Mouse (Mus musculus) right cerebral cortex, postnatal 25 days (tissue): ENCODE data around the gene Pgd.
"Not testable (repeated sequence)": the region's sequence is repeated elsewhere in the genome, so short reads cannot be mapped to it uniquely, and the experiment has no call there.

Experiments
- DNase-seq: peaks from one replicate; pipeline ENCODE4 v3.0.0; 2022

Gene Pgd

DNA sequence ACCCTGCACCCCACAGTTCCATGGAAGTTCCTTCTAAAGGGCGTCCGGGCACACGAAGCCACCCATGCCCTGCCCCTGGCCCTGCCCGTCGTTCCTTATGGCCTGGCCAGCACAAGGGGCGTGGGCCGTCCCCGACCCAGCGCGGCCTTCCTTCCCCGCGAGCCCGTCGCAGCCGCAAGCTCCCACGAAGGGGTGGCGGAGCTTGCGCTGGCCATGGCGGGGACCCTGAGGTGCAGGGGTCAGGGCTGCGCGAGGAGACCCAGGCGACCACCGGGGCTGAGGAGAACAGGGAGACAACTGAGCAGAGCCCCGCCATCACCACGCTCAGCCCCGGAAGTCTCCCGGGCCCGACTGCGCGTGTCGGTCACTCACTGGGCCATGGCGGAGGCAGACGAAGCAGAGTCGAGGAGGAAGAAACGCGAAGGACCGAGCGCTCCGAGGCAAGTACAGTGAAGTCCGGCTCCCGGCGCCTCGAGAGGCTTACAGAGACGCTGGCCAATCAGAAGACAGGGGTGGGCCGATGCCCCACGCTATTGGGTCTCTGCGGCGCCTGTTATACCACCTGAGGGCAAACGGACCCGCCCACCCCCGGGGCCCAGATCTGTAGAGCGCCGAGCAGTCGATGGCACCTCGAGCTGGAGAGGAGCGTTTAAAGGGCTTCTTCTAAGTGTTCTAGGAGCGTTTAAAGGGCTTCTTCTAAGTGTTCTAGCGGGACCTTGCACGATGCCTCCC lies at the start of gene Pgd:
Gene Pgd, minus strand, starts transcription at position 557 of the 732 bp plus-strand sequence.
- DNase-seq, result peak; percentile 96

DNA sequence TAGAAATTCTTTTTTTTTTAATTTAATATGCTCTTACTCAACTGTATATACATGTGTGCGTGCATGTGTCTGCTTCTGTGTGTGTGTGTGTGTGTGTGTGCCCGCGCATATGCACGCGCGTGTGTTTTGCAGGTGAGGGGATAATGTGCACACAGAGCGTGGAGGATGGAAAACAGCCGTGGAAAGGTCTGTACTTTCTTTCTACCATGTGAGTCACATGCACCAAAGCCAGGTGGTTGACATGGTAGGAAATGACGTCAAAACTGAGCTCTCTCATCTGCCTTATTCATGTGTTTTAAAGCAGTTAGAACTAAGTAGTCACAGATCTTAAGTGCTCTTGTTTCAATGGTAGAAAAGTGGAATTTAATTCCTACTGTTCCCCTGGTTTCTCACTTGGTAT lies 49.4 kb upstream of the Pgd start:
- DNase-seq, result no peak

DNA sequence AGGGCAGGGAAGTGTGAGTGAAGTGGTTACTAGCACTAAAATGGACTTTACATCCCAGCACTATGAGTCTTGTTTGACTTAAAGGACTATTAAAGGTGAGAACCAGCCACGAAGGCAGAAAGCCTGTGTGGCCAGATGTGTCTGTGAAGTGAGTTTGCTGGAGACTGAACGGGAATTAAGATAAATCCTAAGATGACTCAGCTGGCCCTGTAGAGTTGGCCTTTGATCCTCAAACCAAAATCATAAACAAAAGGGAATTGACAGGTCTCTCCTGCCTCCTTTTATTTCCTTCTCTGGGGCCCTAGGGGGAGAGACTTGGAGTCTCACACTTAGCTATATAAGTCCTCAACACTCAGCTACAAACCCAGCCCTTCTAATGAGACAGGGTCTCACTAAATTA lies 48.8 kb upstream of the Pgd start:
- no peak for DNase-seq

DNA sequence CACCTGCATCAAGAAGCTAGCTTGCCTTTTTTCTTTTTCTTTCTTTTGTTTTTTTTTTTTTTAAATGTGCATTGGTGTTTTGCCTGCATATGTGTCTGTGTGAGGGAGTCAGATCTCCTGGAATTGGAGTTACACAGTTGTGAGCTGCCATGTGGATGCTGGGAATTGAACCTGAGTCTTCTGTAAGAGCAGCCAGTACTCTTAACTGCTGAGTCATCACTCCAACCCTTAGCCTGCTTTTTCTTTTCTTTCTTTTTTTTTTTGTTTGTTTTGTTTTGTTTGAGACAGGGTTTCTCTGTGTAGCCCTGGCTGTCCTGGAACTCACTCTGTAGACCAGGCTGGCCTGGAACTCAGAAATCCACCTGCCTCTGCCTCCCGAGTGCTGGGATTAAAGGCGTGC lies 47.9 kb upstream of the Pgd start:
- not testable (repeated sequence) for DNase-seq

DNA sequence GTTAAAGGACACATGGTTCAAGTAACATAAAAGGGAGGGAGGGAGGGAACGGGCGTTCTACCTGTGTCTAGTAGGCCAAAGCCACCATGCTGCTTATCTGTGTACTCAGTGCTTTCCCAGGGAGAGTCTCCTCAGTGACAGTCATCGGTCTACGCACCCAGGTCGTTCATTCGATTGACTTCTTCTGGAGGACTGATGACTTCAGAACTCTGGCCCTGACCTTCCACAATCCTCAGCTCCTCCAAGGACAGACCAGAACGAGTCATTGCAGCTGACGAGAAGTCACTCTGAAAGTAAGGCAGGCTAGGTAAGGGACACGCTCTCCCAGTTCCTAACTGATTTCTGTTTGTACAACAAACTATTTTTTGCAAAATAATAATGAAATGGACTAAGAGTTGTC lies 46.9 kb upstream of the Pgd start:
- DNase-seq, result no peak

DNA sequence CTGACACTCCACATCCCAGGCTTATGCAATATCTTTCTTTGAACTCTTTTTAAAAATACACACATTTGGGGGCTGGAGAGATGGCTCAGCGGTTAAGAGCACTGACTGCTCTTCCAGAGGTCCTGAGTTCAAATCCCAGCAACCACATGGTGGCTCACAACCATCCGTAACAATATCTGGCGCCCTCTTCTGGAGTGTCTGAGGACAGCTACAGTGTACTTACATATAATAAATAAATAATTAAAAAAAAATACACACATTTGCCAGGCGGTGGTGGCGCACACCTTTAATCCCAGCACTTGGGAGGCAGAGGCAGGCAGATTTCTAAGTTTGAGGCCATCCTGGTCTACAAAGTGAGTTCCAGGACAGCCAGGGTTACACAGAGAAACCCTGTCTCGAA lies 44.9 kb upstream of the Pgd start:
- not testable (repeated sequence) for DNase-seq

DNA sequence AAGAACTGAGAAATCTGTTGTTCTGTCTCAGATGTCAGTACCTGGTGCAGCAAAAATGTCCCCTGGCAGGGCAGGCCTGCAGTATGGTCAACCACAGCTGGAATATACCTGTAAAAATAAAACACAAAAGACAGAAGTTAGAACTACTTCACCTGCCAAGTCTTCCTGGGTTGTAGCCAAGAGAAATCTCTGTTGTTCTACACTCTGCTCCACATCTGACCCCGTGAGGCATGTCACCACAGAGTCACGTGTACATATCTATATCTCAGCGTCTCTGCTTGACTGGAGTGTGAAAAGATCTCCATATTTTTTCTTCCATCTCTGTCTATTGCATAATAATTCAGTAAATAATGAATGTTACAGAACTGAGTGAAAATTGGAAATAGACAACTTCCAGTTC lies 35.9 kb upstream of the Pgd start:
- no peak for DNase-seq

DNA sequence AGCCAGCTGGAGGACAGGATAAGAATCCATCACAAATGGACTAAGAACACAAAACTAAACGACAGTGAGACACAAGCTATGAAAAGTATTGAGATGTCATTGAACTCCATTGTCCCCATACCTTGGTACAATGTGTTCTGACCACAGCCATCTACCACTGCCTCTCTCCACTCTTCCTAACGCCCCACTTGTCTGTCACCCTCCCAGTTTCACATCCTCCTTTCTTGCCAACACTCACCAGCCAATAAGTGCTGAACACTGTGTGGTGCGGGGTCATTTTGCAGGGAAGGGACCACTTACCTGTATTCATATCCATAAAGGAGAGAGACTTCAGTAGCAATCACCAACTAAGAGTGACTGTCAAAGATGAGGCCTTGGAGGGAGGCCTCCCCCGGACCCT lies 34.5 kb upstream of the Pgd start:
- DNase-seq, result no peak

DNA sequence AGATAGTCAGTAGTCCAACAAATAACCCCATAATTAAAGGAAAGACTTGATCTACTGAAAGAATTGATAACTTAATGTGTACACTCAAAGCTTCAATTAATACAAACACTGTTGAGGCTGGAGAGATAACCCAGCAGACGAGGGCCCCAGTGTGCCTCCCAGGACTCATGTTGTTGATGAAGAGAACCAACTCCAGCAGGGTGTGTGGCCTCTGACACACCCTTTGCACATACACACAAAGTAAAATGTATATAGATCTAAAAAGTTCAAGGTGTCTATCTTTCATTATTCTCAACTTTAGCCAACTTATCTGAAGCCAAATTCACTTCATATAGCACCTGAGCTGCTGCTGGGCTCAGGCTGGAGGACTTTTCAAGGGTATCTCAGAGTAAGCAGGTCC lies 30.6 kb upstream of the Pgd start:
- no peak for DNase-seq

DNA sequence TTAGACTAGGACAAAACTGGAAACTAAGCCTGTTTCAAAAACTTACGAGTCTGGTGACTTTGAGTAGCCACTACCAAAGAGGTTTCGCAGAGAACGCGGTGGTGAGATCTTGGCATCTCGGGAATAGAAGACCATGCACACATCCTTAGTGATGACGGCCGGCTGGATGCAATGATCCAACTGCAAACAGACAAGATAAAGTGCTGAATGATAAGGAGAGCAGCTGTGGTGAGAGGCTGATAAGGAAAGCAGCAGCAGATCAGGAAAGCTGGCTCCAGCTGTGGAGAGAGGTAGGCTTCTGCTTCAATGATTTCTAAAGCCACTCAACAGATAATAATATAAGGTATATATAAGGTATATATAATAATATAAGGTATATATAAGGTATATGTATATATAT lies 24.5 kb upstream of the Pgd start:
- DNase-seq, result no peak

DNA sequence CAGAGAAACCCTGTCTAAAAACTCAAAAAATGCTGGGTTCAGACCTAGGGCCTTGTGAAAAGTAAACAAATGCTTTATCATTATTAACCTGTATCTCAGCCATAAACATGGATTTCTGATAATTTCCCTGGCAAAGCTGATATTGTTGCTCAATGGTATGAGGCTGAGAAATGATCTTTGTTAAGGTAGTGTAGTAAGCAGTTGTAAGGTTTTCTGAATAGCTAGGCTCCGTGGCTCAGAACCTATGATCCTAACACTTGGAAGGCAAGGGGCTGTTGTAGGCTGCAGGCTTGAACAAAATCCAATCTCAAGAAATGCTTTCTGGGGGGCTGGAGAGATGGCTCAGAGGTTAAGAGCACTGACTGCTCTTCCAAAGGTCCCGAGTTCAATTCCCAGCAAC lies 22.0 kb upstream of the Pgd start:
- no peak for DNase-seq

DNA sequence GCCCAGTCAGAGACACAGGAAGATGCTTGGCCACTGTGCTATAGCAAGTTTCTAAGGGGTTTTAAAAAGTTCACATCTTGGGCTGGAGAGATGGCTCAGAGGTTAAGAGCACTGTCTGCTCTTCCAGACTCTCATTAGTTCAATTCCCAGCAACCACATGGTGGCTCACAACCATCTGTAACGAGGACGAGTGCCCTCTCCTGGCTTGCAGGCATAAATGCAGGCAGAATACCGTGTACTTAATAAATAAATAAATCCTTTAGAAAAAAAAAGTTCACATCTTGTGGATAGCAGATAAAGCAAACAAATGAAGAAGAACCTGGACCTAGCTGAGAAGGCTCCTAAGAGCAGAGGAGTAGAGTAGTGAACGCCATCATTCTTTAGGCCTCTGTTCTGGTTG lies 16.2 kb upstream of the Pgd start:
- DNase-seq, result no peak

DNA sequence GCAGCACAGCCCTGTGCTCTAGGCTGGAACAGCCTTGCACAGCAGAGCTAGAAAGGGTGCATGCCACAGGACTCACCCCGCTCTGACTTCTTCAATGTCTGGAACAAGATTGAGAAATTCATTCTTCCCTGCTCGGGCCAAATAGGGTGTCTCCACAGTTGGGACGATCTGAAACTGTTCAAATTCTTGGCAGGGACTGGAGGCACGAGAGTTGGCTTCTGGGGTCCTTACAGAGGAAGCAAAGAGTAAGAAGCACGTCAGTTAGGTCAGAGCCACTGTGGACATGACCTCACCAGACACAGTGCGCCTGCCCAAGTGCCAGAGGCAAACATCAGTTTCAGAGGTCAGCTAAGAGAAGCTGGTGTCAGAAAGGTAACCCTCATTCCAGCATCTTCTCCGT lies 15.6 kb upstream of the Pgd start:
- DNase-seq, result no peak

DNA sequence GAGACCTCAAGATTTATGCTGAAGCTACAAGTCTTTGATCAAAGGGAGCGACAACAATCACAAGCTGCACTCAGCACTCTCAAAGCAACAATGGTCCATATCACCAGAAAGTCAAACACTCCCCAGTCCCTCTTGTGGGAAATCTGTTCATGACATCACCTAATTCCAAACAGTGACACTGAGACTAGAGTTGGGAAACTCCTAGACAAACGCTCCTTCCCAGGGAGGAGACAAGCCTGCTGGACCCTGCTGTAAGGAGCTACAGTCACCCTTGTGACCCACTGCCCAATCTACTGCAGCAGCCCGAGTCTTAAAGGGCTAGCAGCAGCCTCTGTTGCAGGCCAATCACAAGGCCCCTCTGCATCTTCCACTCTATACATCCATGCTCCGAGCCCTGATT lies 13.0 kb upstream of the Pgd start:
- no peak for DNase-seq

DNA sequence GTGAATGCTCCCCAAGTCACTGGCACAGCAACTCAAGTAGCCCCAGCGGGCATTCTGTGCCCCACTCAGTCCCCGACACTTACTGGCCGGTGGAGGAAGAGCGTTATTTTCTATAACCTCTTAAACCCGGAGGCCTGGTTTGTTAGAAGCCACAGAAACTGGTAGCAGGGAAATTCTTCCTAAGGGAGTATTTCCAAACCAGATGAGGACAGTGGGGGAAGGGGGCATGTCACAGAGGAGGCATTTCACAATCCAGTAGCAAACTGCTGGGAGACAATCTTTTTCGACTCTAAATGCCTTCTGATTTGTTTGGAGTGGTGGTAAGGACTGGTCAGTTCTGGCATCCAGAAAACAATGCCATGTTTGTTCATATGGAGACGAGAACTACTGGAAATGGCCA lies 12.6 kb upstream of the Pgd start:
- no peak for DNase-seq

DNA sequence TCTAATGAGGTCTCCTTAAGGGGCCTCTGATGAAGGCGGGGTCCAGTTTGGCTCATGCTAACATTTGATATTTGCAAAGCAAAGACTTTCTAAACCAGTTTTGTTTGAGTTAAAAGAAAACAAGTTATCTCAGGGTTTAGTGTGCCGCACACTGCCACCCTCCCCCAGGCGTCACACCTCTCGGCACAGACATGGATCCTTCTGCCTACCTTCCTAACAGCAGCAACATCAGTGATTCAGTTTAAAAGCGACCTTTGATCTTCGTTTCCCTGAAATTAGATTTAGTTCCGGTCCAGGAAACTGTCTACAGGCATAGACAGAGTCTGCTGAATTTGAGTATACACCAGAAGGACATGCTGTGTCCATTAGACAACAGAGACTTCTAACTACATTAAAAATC lies 11.8 kb upstream of the Pgd start:
- DNase-seq, result no peak

DNA sequence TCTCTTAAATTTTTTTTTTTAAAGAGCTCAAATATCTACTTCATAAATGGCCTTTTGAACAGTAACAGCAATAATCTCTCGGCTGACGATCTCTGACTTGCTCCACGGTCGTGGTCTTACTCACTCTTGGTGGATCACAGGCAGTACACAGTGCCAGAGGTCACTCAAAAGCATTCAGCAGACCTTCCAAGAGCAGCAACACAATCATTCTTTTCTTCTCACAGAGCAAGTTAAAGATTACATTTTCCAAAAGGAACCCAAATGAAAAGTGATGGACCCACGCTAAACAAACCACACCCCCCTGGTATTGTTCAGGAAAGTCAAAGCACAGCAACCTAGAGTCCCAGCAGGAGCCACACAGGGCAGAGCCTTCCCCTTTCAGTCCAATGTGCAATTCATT lies 10.5 kb upstream of the Pgd start:
- DNase-seq, result no peak

DNA sequence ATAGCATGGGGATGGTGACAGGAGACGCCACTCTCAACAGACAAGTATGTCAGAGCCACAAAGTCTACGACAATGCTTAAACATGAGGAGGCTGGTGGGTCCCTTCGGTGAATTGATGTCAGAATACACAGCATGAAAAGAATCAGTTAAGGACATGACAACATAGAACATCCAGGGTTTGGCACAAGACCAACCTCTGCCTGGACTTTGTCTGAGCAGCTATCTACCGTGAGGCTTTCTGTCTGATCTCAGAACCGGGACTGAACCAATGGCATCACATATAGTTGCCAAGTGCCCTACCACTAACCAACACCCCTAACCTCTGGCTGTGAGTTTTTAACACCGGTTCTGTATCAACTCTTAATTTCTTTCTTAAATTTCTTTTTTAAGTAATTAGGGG lies 10.1 kb upstream of the Pgd start:
- no peak for DNase-seq

DNA sequence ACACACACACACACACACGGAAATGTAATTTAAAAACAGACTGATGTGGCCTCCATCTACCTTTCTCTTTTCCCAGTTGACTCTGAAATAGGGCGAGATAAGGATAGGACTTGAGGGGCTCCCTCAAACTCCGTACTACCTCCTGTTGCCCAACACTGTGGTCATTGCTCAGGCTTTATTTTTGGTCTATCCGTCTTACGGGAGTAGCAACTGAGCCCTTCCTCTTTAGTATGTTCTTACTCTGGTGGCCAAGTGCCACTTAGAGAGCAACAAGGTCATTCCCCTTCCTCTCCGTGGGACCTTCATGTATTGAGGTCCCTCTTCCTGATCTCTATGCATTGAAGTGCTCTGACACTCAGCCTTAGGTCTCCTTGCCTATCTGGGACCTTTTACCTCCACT lies 7.1 kb upstream of the Pgd start:
- DNase-seq, result no peak

DNA sequence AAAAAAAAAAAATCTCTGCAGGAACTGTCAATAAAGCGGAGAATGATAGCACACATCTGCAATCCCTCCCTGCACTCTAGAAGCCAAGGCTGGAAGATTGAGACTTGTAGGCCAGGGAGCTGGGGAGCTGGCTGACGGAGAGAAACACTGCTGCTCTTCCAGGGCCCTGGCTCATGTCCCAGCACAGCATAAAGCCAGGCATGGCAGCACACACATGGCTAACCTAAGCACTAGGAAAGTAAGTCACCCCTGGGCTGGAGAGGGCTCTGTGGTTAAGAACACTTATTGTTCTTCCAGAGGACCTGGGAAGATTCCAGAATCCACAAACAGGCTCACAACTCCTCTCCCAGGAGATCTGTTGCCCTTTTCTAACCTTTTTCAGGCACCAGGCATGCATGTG lies 6.1 kb upstream of the Pgd start:
- no peak for DNase-seq

DNA sequence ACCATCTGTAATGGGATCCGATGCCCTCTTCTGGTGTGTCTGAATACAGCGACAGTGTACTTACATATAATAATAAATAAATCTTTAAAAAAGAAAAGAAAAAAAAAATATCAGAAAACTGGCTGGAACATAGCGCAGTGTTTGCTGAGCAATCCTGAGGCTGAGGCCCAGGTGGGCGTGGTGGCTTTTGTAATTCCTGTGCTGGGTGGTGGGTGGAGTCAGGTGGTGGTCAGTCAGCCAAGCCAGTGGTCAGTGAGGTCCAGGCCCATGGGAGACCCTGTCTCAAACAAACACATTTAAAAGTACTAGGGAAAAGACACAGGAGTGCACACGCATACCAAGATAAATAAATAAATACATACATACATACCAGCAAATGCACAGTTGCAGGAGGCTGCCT lies 5.5 kb upstream of the Pgd start:
- no peak for DNase-seq

DNA sequence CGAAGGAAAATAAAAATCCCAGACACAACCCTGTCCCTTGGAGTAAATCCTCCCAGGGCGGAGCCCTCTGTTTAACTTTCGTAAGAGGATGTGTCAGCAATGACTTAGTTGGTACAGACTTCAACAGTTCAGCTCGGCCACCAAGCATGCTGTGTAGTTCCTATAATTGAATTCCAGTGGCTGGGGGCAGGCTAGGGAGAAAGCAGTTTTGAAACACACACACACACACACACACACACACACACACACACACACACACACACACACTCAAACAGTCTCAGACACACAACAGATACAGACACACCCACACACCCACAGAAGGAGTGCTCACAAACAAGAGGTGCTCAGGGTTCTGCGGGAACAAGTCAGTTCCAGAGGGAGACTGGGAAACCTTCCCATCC lies 5.0 kb upstream of the Pgd start:
- no peak for DNase-seq

DNA sequence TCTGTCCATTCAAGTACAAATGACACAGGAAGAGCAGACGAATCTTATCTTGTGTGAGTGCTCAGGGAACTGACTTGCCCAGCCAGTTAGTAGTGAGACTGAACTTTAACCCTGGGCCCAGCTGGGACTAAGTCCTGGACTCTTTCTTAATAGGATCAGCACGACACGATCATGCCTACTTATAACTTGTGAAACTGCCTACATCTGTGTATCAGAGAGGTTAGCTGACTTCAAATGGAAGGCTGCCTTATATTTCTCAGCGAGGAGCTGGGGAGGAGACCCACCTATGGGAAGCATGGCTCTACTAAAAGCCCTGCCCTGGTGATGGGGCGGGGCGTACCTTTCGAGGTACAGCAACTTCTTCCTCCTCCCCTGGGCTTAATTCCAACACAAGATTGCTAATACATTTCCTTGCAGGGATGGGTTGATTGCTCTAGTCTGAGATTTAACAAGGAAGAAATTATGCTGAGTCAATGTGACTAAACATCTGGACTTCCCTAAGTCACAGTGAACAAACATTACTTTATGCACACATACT lies 3.9 kb upstream of the Pgd start:
- no peak for DNase-seq

DNA sequence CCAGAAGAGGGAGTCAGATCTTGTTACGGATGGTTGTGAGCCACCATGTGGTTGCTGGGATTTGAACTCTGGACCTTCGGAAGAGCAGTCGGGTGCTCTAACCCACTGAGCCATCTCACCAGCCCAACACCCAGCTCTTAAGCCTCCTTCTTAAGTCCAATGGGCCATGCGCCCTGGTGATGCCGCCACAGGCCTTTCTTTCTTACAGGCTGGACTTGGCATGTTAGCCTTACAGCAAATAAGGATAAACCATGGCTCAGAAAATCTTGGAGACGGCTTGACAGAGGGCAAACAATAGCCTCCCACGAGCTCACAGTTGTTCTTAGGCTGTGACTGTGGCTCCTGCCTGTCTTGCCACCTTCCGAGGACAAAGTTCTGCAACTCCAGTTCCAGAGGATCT lies 3.4 kb upstream of the Pgd start:
- not testable (repeated sequence) for DNase-seq

DNA sequence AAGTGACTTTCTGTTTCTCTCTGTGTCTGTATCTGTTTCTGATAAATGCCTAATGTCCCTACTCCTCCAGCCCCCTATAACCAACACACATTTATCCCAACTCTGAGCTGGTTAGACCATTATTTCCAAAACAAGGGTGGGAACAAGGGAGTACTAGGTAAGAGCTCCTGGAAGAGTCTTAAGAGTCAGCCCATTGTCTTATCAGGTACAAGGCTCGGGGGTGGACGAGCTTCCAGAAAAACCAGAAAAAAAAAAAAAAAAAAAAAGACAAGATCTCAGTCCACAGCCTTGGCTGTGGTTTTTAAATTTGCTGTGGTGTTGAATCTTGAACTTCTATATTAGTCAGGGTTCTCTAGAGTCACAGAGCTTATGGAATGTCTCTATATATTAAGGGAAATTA lies 1.4 kb upstream of the Pgd start:
- DNase-seq, result no peak
